Mouse (Mus musculus): ENCODE measurements around the gene Tspan11. TPM values are rescaled to one million over a fixed set of nuclear protein-coding genes. Genes with fewer than 3 reads are reported as not detected.

Tspan11 gene
- polyA plus RNA-seq, 1 experiment from 2014 or later: 2.6 TPM

- H3K27ac ChIP-seq (ENCODE audit: low read length): no peak overlapping the region
- 96% methylated on average over 3 of the region's 3 CpGs for WGBS
These were observed 25.5 kb downstream of the Tspan11 start for GRCm38 (mm10) chr6:127912938-127913337.

GRCm38 (mm10) chr6:127916993-127917392, 29.6 kb downstream of the Tspan11 start:
- no peaks in the 10 kb centered on the region for H3K36me3 ChIP-seq (ENCODE audit: control insufficient read depth, insufficient read depth)
- H3K4me2 ChIP-seq (ENCODE audit: low read depth, low read length): no peak overlapping the region
- H3K27ac ChIP-seq (ENCODE audit: low read length): no peak overlapping the region
- H3K27me3 ChIP-seq (ENCODE audit: control insufficient read depth, insufficient read depth, low read length): peaks cover 2% of the 10 kb centered on the region; the same call in 1 of the 2 replicates
- no peak overlapping the region for H3K9ac ChIP-seq (ENCODE audit: low read length)
- ATAC-seq (replicated peaks; ENCODE audit: extremely low read depth, insufficient read depth, low FRiP score): no peak
- H3K9me3 ChIP-seq (replicated peaks; ENCODE audit: control insufficient read depth, low read length): 0 out of 2 replicates have a peak, but pooled peaks cover 2% of the 10 kb centered on the region
- WGBS: 74% methylated on average over 3 of the region's 3 CpGs
- H3K4me1 ChIP-seq (ENCODE audit: control insufficient read depth, insufficient read depth, low read length): no peaks in the 10 kb centered on the region
- no peak overlapping the region for H3K4me3 ChIP-seq (ENCODE audit: low read length)

More at GRCm38 (mm10) chr6:127912938-127913337, 25.5 kb downstream of the Tspan11 start:
- no peak overlapping the region for H3K4me3 ChIP-seq (ENCODE audit: low read length)
- H3K9ac ChIP-seq (ENCODE audit: low read length): no peak overlapping the region
- H3K4me2 ChIP-seq (ENCODE audit: low read depth, low read length): no peak overlapping the region
- ATAC-seq (replicated peaks; ENCODE audit: extremely low read depth, insufficient read depth, low FRiP score): no peak
- H3K36me3 ChIP-seq (ENCODE audit: control insufficient read depth, insufficient read depth): no peaks in the 10 kb centered on the region
- 0 out of 2 replicates have a peak, but pooled peaks cover 2% of the 10 kb centered on the region for H3K9me3 ChIP-seq (replicated peaks; ENCODE audit: control insufficient read depth, low read length)
- no peaks in the 10 kb centered on the region for H3K4me1 ChIP-seq (ENCODE audit: control insufficient read depth, insufficient read depth, low read length)
- no peaks in the 10 kb centered on the region for H3K27me3 ChIP-seq (ENCODE audit: control insufficient read depth, insufficient read depth, low read length)

GRCm38 (mm10) chr6:127917712-127918111, 30.3 kb downstream of the Tspan11 start:
- Histone ChIP-seq H3K36me3 (ENCODE audit: control insufficient read depth, insufficient read depth) (no peaks in the 10 kb centered on the region), H3K9ac (ENCODE audit: low read length) (no peak overlapping the region), H3K27me3 (ENCODE audit: control insufficient read depth, insufficient read depth, low read length) (peaks cover 6% of the 10 kb centered on the region; the same call in 1 of the 2 replicates), H3K4me1 (ENCODE audit: control insufficient read depth, insufficient read depth, low read length) (no peaks in the 10 kb centered on the region), H3K27ac (ENCODE audit: low read length) (no peak overlapping the region), H3K9me3 (replicated peaks; ENCODE audit: control insufficient read depth, low read length) (0 out of 2 replicates have a peak, but pooled peaks cover 2% of the 10 kb centered on the region), H3K4me3 (ENCODE audit: low read length) (no peak overlapping the region), H3K4me2 (ENCODE audit: low read depth, low read length) (no peak overlapping the region)
- WGBS: 71% methylated on average over 4 of the region's 4 CpGs
- no peak for ATAC-seq (replicated peaks; ENCODE audit: extremely low read depth, insufficient read depth, low FRiP score)

- H3K4me1 ChIP-seq (ENCODE audit: control insufficient read depth, insufficient read depth, low read length): no peaks in the 10 kb centered on the region
- H3K27me3 ChIP-seq (ENCODE audit: control insufficient read depth, insufficient read depth, low read length): peaks cover 8% of the 10 kb centered on the region; the same call in 1 of the 2 replicates
- 71% methylated on average over 6 of the region's 6 CpGs for WGBS
- H3K9ac ChIP-seq (ENCODE audit: low read length): no peak overlapping the region
- 0 out of 2 replicates have a peak, but pooled peaks cover 2% of the 10 kb centered on the region for H3K9me3 ChIP-seq (replicated peaks; ENCODE audit: control insufficient read depth, low read length)
- no peak overlapping the region for H3K4me2 ChIP-seq (ENCODE audit: low read depth, low read length)
- H3K36me3 ChIP-seq (ENCODE audit: control insufficient read depth, insufficient read depth): no peaks in the 10 kb centered on the region
- no peak for ATAC-seq (replicated peaks; ENCODE audit: extremely low read depth, insufficient read depth, low FRiP score)
- no peak overlapping the region for H3K27ac ChIP-seq (ENCODE audit: low read length)
- no peak overlapping the region for H3K4me3 ChIP-seq (ENCODE audit: low read length)
These were observed 32.1 kb downstream of the Tspan11 start for GRCm38 (mm10) chr6:127919491-127919890.

GRCm38 (mm10) chr6:127920652-127921051, 33.3 kb downstream of the Tspan11 start:
- Histone ChIP-seq H3K4me3 (ENCODE audit: low read length) (no peak overlapping the region), H3K4me2 (ENCODE audit: low read depth, low read length) (no peak overlapping the region), H3K27me3 (ENCODE audit: control insufficient read depth, insufficient read depth, low read length) (peaks cover 8% of the 10 kb centered on the region; the same call in 1 of the 2 replicates), H3K9ac (ENCODE audit: low read length) (no peak overlapping the region), H3K9me3 (replicated peaks; ENCODE audit: control insufficient read depth, low read length) (0 out of 2 replicates have a peak, but pooled peaks cover 2% of the 10 kb centered on the region), H3K27ac (ENCODE audit: low read length) (no peak overlapping the region), H3K36me3 (ENCODE audit: control insufficient read depth, insufficient read depth) (no peaks in the 10 kb centered on the region), H3K4me1 (ENCODE audit: control insufficient read depth, insufficient read depth, low read length) (no peaks in the 10 kb centered on the region)
- 6% methylated on average over 8 of the region's 8 CpGs for WGBS
- no peak for ATAC-seq (replicated peaks; ENCODE audit: extremely low read depth, insufficient read depth, low FRiP score)

GRCm38 (mm10) chr6:127921996-127922395, 34.6 kb downstream of the Tspan11 start:
- no peak overlapping the region for H3K27ac ChIP-seq (ENCODE audit: low read length)
- peaks cover 2% of the 10 kb centered on the region; the same call in 1 of the 2 replicates for H3K4me1 ChIP-seq (ENCODE audit: control insufficient read depth, insufficient read depth, low read length)
- WGBS: 45% methylated on average over 9 of the region's 9 CpGs
- H3K4me2 ChIP-seq (ENCODE audit: low read depth, low read length): no peak overlapping the region
- peaks cover 10% of the 10 kb centered on the region; the same call in 1 of the 2 replicates for H3K27me3 ChIP-seq (ENCODE audit: control insufficient read depth, insufficient read depth, low read length)
- ATAC-seq (replicated peaks; ENCODE audit: extremely low read depth, insufficient read depth, low FRiP score): no peak
- H3K4me3 ChIP-seq (ENCODE audit: low read length): no peak overlapping the region
- H3K9me3 ChIP-seq (replicated peaks; ENCODE audit: control insufficient read depth, low read length): no peaks in the 10 kb centered on the region
- no peak overlapping the region for H3K9ac ChIP-seq (ENCODE audit: low read length)
- H3K36me3 ChIP-seq (ENCODE audit: control insufficient read depth, insufficient read depth): no peaks in the 10 kb centered on the region

- no peaks in the 10 kb centered on the region for H3K9me3 ChIP-seq (replicated peaks; ENCODE audit: control insufficient read depth, low read length)
- 84% methylated on average over 9 of the region's 9 CpGs for WGBS
- peaks cover 10% of the 10 kb centered on the region; the same call in 1 of the 2 replicates for H3K27me3 ChIP-seq (ENCODE audit: control insufficient read depth, insufficient read depth, low read length)
- ATAC-seq (replicated peaks; ENCODE audit: extremely low read depth, insufficient read depth, low FRiP score): no peak
- no peak overlapping the region for H3K4me2 ChIP-seq (ENCODE audit: low read depth, low read length)
- no peak overlapping the region for H3K9ac ChIP-seq (ENCODE audit: low read length)
- H3K4me3 ChIP-seq (ENCODE audit: low read length): no peak overlapping the region
- H3K4me1 ChIP-seq (ENCODE audit: control insufficient read depth, insufficient read depth, low read length): peaks cover 14% of the 10 kb centered on the region
- H3K27ac ChIP-seq (ENCODE audit: low read length): no peak overlapping the region
- no peaks in the 10 kb centered on the region for H3K36me3 ChIP-seq (ENCODE audit: control insufficient read depth, insufficient read depth)
These were observed 35.9 kb downstream of the Tspan11 start for GRCm38 (mm10) chr6:127923296-127923695.

- H3K36me3 ChIP-seq (ENCODE audit: control insufficient read depth, insufficient read depth): no peaks in the 10 kb centered on the region
- no peak overlapping the region for H3K4me2 ChIP-seq (ENCODE audit: low read depth, low read length)
- no peak for ATAC-seq (replicated peaks; ENCODE audit: extremely low read depth, insufficient read depth, low FRiP score)
- WGBS: 64% methylated on average over 6 of the region's 6 CpGs
- no peak overlapping the region for H3K4me3 ChIP-seq (ENCODE audit: low read length)
- no peak overlapping the region for H3K9ac ChIP-seq (ENCODE audit: low read length)
- H3K27ac ChIP-seq (ENCODE audit: low read length): no peak overlapping the region
- H3K9me3 ChIP-seq (replicated peaks; ENCODE audit: control insufficient read depth, low read length): no peaks in the 10 kb centered on the region
- peaks cover 10% of the 10 kb centered on the region; the same call in 1 of the 2 replicates for H3K27me3 ChIP-seq (ENCODE audit: control insufficient read depth, insufficient read depth, low read length)
- peaks cover 21% of the 10 kb centered on the region for H3K4me1 ChIP-seq (ENCODE audit: control insufficient read depth, insufficient read depth, low read length)
These were observed 37.4 kb downstream of the Tspan11 start for GRCm38 (mm10) chr6:127924750-127925149.

GRCm38 (mm10) chr6:127925915-127926314, 38.5 kb downstream of the Tspan11 start:
- H3K9me3 ChIP-seq (replicated peaks; ENCODE audit: control insufficient read depth, low read length): no peaks in the 10 kb centered on the region
- peaks cover 10% of the 10 kb centered on the region; the same call in 1 of the 2 replicates for H3K27me3 ChIP-seq (ENCODE audit: control insufficient read depth, insufficient read depth, low read length)
- no peak for ATAC-seq (replicated peaks; ENCODE audit: extremely low read depth, insufficient read depth, low FRiP score)
- H3K4me1 ChIP-seq (ENCODE audit: control insufficient read depth, insufficient read depth, low read length): peaks cover 21% of the 10 kb centered on the region
- no peak overlapping the region for H3K4me3 ChIP-seq (ENCODE audit: low read length)
- no peak overlapping the region for H3K9ac ChIP-seq (ENCODE audit: low read length)
- WGBS: 65% methylated on average over 9 of the region's 9 CpGs
- H3K36me3 ChIP-seq (ENCODE audit: control insufficient read depth, insufficient read depth): no peaks in the 10 kb centered on the region
- no peak overlapping the region for H3K4me2 ChIP-seq (ENCODE audit: low read depth, low read length)
- H3K27ac ChIP-seq (ENCODE audit: low read length): no peak overlapping the region

Data from heart, embryonic 16.5 days (tissue).